Mouse (Mus musculus): ENCODE measurements around the gene Cep57l1.

DNA sequence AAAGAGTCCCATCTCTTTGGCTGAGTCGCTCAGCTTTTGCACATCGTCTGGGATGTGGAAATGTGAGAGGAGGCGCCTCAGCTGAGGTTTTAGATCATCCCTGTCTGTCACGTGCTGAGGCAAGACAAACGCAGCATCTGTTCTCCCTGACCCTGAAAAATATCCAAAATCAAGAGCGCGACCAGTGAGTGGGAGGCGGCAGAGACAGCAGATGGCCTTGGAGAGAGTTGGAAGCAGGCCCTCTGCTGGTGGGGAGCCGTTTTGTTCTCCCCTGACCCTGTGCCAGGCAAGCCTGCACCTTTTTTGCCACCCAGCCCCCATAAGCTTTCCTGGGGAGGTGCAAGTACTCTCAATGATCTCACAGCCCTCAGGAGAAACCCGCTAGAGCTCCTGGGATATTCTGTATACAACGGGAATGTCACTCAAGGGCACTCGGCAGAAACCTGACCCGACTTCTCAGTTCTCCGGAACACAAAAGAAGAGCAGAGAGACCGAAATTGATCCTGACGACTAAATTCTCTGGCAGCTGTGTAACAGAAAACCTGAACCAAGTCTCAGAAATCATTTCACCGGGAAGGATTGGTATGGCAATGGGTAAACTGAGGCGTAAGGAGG lies 130.8 kb downstream of the Cep57l1 start:
- peak; percentile 79 for TF ChIP-seq CTCF (IDR thresholded peaks at IDR 0.05)
- TF ChIP-seq EP300 (IDR thresholded peaks at IDR 0.05) = no peak

Measured in lung, postnatal 0 days (tissue).